Mouse (Mus musculus): ENCODE results near the gene Abcf3.

GRCm38 (mm10) chr16:20516032-20516431, 32.3 kb upstream of the Abcf3 start:
- no peak for TF ChIP-seq CTCF (conservative IDR thresholded peaks at IDR 0.05; ENCODE audit: low read length)
- TF ChIP-seq POU5F1 (IDR thresholded peaks at IDR 0.05; ENCODE audit: borderline replicate concordance, low read length) = no peak
- TF ChIP-seq NANOG (IDR thresholded peaks at IDR 0.05; ENCODE audit: borderline replicate concordance, low read length) = no peak
